Mouse (Mus musculus) hindbrain, embryonic 15.5 days (tissue): Measurements from ENCODE around the gene Ppp2r1b. TPM values are rescaled to one million over a fixed set of nuclear protein-coding genes. Genes with fewer than 3 reads are reported as not detected.
A peak's percentile ranks its signal among the peaks of the same experiment; 100 is the strongest.

Experiments
- ATAC-seq: fragments of 200-750 bp; cut with Nextera tagmentation; 2 replicates; pipeline ENCODE4 v1.8.0; 2017; ENCODE audit warnings: low read depth, moderate number of reproducible peaks, moderate TSS enrichment; ENCODE audit not compliant: low FRiP score
- H3K27ac ChIP-seq: fragments of 300-500 bp; sonication (generic); replicated peaks from 2 replicates; pipeline ENCODE4 v1.5.1; 2015; ENCODE audit warnings: mild to moderate bottlenecking, inconsistent platforms
- H3K27me3 ChIP-seq: fragments of 300-500 bp; sonication (generic); 2 replicates; pipeline ENCODE4 v1.6.1; 2015; ENCODE audit warnings: control low read depth, inconsistent platforms
- H3K36me3 ChIP-seq: fragments of 300-500 bp; sonication (generic); 2 replicates; pipeline ENCODE4 v1.6.1; 2015; ENCODE audit warnings: control low read depth, inconsistent platforms
- H3K4me1 ChIP-seq: fragments of 300-500 bp; sonication (generic); replicated peaks from 2 replicates; pipeline ENCODE4 v1.6.1; 2015; ENCODE audit warnings: control low read depth, inconsistent platforms
- H3K4me2 ChIP-seq: fragments of 300-500 bp; sonication (generic); 2 replicates; pipeline ENCODE4 v1.6.1; 2015; ENCODE audit warnings: moderate library complexity, mild to moderate bottlenecking, inconsistent platforms
- H3K4me3 ChIP-seq: fragments of 300-500 bp; sonication (generic); 2 replicates; pipeline ENCODE4 v1.5.1; 2015; ENCODE audit warnings: mild to moderate bottlenecking, inconsistent platforms
- H3K9ac ChIP-seq: fragments of 300-500 bp; sonication (generic); 2 replicates; pipeline ENCODE4 v1.6.1; 2015; ENCODE audit warnings: inconsistent platforms
- H3K9me3 ChIP-seq: fragments of 300-500 bp; sonication (generic); 2 replicates; pipeline ENCODE4 v1.6.1; 2016; ENCODE audit warnings: control low read depth, inconsistent platforms
- WGBS: fragments of 180-500 bp; shearing (Covaris S2); methylation state at CpG from one replicate; pipeline ENCODE4 v1.1.7; 2015; 5-methylcytosine and 5-hydroxymethylcytosine counted together
- polyA plus RNA-seq: library from polyadenylated mRNA; unstranded; fragments of >200 nt; fragmentation: Nextera tagmentation; extraction: Ambion mirVana; gene quantifications from 2 replicates; pipeline ENCODE4 v1.2.1, GENCODE M21; 2015

The Ppp2r1b gene
- polyA plus RNA-seq, 1 experiment from 2014 or later: 43.8 TPM

DNA sequence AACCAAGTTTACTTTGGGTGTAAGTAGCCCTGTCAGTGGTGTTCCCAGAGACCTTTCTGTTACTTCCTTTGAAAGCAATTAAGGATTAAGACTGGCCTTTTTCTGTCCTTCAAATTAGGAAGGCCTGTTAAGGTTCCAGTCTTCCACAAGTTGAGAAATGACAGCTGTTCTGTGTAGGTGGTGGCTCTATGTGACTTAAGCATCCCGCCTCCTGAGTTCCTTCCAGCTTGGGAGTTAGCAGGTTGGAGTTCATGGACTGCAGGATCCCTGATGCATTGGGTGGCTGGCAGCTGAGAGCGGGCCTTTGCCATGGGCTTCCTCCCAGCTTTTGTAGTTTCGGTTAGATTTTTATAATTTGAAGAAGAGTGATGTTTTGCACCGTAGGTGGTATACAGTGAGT, 30.4 kb downstream of the Ppp2r1b start:
- H3K9ac ChIP-seq: no peak overlapping the region
- H3K4me2 ChIP-seq: no peak overlapping the region
- WGBS: 98% methylated on average over 4 of the region's 4 CpGs
- H3K9me3 ChIP-seq: no peaks in the 10 kb centered on the region
- no peak overlapping the region for H3K27ac ChIP-seq
- no peaks in the 10 kb centered on the region for H3K4me1 ChIP-seq
- H3K27me3 ChIP-seq: no peaks in the 10 kb centered on the region
- peaks cover 46% of the 10 kb centered on the region for H3K36me3 ChIP-seq
- ATAC-seq: no peak
- no peak overlapping the region for H3K4me3 ChIP-seq

DNA sequence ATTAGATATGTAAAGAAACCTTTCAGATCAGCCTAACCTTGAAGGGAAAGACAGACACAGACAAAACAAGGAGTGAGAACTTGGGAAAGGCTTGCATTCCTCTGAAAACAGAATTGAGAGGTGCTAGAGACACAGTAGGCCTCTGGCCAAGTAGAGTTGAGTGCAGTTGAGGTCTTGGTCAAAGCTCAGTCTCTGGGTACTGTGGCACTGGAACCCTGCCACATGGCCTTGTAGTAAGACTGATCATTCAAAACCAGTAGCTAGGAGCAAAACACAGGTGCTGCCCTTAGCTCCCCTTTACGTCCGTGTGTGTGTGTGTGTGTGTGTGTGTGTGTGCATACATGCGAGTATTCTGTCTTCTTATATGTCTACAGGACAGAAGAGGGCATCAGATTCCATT, 31.2 kb downstream of the Ppp2r1b start:
- Histone ChIP-seq H3K4me1 (no peaks in the 10 kb centered on the region), H3K27me3 (no peaks in the 10 kb centered on the region), H3K9me3 (no peaks in the 10 kb centered on the region), H3K9ac (no peak overlapping the region), H3K4me3 (no peak overlapping the region), H3K27ac (no peak overlapping the region), H3K36me3 (peaks cover 40% of the 10 kb centered on the region), H3K4me2 (no peak overlapping the region)
- ATAC-seq: no peak
- WGBS: 97% methylated on average over 3 of the region's 3 CpGs

DNA sequence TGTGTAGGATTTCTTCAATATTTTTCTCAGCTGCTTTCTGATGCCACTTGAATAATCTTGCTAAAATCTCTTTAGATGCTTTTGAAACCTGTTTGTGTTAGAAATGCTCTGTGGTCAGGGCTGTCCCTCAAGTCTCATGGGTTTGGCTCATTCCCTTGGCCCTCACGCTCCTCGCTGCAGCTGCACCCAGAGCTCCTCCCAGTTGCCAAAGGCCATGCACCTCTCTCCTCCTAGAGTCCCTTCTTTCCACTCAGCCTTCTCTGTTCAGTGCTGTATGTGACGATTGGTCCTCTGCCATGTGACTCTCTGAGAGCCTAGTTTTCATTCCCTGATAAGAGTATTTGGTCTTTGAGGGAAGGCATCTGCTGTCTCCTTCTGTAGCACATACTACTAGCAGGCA, 32.3 kb downstream of the Ppp2r1b start:
- Histone ChIP-seq H3K4me1 (no peaks in the 10 kb centered on the region), H3K27ac (no peak overlapping the region), H3K27me3 (no peaks in the 10 kb centered on the region), H3K36me3 (peaks cover 40% of the 10 kb centered on the region), H3K9ac (no peak overlapping the region), H3K9me3 (no peaks in the 10 kb centered on the region), H3K4me3 (no peak overlapping the region), H3K4me2 (no peak overlapping the region)
- no peak for ATAC-seq
- WGBS: 86% methylated on average over 3 of the region's 3 CpGs

DNA sequence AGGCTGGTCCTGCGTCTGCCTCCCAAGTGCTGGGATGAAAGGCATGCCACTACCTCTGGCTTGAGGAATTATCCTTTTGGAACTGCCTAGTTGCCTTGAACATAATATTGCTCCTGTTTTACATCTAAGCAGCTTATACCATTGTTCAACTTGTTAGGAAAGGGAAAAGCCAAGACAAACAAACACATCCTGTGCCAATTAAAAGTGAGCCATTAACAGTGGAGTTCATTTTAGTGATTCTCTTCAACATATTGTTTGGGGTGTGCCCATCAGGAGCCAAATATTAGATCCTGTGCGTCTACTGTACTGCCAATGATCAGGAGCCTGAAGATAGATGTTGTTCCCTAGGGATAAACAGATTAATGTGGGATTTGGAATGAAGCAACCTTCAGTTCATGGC, 37.1 kb downstream of the Ppp2r1b start:
- Histone ChIP-seq H3K36me3 (peaks cover 21% of the 10 kb centered on the region), H3K4me1 (peaks cover 9% of the 10 kb centered on the region), H3K9me3 (no peaks in the 10 kb centered on the region), H3K27ac (no peak overlapping the region), H3K4me2 (no peak overlapping the region), H3K4me3 (no peak overlapping the region), H3K9ac (no peak overlapping the region), H3K27me3 (no peaks in the 10 kb centered on the region)
- no peak for ATAC-seq
- 89% methylated on average over 2 of the region's 2 CpGs for WGBS

DNA sequence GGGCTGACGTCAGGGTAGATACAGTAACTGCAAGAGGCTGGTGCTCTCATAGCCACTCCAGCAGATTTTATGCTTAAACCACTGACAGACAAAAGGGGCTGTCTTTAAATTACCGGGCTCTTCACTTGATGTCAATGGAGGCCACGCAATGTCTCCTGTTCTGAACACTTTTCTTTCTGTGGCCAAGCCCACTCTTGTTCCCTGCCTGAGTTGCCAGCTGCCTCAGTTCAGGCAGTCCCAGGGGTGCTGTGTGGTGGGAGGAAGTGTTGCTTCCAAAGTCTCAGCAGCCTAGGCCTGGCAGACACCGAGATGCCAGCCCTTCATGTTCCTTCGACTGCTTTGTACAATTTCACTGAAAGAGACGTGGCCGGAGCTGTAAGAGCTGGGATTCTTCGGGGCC, 39.0 kb downstream of the Ppp2r1b start:
- Histone ChIP-seq H3K27ac (no peak overlapping the region), H3K4me3 (no peak overlapping the region), H3K9me3 (no peaks in the 10 kb centered on the region), H3K9ac (no peak overlapping the region), H3K36me3 (peaks cover 15% of the 10 kb centered on the region; the same call in 1 of the 2 replicates), H3K27me3 (no peaks in the 10 kb centered on the region), H3K4me2 (no peak overlapping the region), H3K4me1 (peaks cover 9% of the 10 kb centered on the region)
- WGBS: 80% methylated on average over 8 of the region's 8 CpGs
- ATAC-seq: no peak

DNA sequence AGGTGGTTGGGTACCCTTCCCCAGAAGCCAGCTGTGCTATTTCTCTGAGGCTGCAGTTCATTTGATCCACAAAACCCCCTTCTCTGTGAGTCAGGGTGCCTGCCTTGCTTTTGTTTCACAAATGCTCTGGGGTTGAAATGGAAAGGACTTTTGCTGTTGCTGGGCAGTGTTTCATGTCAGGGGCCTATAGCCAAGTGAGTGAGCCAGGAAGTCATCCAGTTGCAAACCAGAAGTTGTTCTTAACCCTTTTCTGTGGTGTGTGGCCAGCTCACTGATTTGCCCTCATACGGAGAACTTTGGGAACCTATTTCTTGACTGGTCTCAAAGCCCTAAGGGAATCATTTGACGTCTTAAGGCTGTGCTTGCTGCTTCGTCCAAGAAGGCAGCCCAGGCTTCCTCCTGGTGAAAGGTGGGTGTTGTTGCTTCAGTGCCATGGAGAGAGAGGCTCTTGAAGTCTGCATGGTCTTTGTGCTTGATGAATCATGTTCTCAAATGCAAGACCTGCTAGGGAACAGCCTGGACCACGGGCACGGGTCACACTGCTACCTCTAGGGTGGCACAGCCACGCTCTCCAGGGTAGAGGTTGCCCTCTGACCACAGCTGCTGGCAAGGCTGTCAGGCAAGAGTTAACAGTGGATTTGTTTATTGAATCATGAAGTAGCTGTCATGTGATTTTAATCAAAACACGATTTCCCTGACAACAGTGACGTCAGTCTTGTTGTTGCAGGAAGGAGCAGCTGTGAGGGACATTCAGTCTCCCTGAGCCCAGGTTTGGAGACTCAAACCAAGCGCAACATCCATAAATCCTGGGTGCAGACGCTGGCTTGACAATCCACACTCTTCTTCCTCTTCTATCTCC, 39.9 kb downstream of the Ppp2r1b start:
- no peak for ATAC-seq
- Histone ChIP-seq H3K9ac (no peak overlapping the region), H3K4me2 (no peak overlapping the region), H3K36me3 (peaks cover 6% of the 10 kb centered on the region; the same call in 1 of the 2 replicates), H3K4me1 (peaks cover 9% of the 10 kb centered on the region), H3K4me3 (no peak overlapping the region), H3K9me3 (no peaks in the 10 kb centered on the region), H3K27me3 (no peaks in the 10 kb centered on the region), H3K27ac (0 out of 2 replicates have a peak overlapping the region, but pooled peaks have one; percentile 8)
- WGBS: 66% methylated on average over 10 of the region's 10 CpGs

DNA sequence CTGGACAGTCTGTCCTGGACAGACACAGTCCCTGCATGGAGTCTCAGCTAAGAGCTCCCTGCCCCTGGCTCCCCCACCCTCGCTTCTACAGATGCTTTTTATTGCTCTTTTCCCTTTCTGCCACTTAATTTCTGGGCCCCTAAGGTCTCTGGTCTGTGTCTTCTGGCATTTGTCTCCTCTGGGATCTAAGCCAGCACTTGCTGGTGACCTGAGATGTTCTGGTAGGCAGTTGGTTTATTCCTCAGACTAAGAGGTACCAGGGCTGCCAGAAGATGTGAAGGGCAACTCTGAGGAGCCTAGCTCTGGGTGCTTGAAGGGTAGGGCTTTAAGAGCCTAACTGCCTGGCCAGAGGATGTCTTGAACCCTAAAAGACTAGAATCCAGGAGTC, 40.5 kb downstream of the Ppp2r1b start:
- Histone ChIP-seq H3K27ac (no peak overlapping the region), H3K4me1 (peaks cover 9% of the 10 kb centered on the region), H3K27me3 (no peaks in the 10 kb centered on the region), H3K36me3 (0 out of 2 replicates have a peak, but pooled peaks cover under 1% of the 10 kb centered on the region), H3K9ac (no peak overlapping the region), H3K9me3 (no peaks in the 10 kb centered on the region), H3K4me3 (no peak overlapping the region), H3K4me2 (no peak overlapping the region)
- no peak for ATAC-seq
- 59% methylated on average over 1 of the region's 1 CpGs for WGBS

DNA sequence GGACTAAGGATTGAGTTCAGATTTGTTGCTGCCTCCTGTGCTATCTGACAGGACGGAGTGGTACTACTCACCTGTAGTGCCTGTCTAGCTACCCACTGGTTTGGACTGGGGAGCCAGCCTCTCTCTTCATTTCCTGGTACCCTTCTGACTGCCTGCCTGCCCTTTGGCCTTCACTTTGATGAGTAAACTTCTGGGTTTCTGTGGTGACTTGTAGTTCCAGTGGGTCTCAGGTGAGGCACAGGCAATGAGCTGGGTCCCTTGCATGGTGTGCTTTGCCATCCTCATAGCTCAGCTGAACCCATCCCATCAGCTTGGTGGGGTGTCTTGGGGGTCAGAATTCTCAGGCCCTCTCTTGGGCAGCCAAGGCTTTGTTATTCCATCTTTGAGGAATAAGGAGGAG, 41.8 kb downstream of the Ppp2r1b start:
- Histone ChIP-seq H3K4me1 (peaks cover 9% of the 10 kb centered on the region), H3K27me3 (no peaks in the 10 kb centered on the region), H3K9ac (no peak overlapping the region), H3K27ac (no peak overlapping the region), H3K4me3 (no peak overlapping the region), H3K9me3 (no peaks in the 10 kb centered on the region), H3K4me2 (no peak overlapping the region), H3K36me3 (no peaks in the 10 kb centered on the region)
- WGBS: 95% methylated on average over 1 of the region's 1 CpGs
- no peak for ATAC-seq

DNA sequence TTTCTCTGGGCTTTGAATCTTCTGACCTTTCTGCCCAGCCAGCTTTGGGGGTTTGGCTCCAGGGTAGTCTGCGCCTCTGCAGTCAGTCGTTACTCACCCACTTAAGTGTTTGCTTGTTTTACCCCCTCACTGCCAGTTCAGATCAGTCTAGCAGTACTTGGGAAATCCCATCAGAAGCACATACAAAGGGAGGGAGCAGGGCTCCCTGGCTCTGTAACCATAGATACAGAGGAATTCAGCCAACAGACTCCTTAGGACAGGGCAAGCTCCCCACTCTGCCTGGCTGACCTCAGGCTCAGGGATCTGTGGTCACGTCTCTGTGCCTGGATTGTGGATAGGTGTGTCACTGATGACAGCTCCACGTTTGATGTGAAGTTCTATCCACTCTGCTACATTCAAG, 42.2 kb downstream of the Ppp2r1b start:
- 0 out of 2 replicates have a peak, but pooled peaks have one; percentile 17 for ATAC-seq
- Histone ChIP-seq H3K27me3 (no peaks in the 10 kb centered on the region), H3K4me2 (no peak overlapping the region), H3K4me3 (no peak overlapping the region), H3K36me3 (no peaks in the 10 kb centered on the region), H3K9me3 (no peaks in the 10 kb centered on the region), H3K9ac (no peak overlapping the region), H3K27ac (no peak overlapping the region), H3K4me1 (peaks cover 9% of the 10 kb centered on the region)
- WGBS: 47% methylated on average over 4 of the region's 4 CpGs

DNA sequence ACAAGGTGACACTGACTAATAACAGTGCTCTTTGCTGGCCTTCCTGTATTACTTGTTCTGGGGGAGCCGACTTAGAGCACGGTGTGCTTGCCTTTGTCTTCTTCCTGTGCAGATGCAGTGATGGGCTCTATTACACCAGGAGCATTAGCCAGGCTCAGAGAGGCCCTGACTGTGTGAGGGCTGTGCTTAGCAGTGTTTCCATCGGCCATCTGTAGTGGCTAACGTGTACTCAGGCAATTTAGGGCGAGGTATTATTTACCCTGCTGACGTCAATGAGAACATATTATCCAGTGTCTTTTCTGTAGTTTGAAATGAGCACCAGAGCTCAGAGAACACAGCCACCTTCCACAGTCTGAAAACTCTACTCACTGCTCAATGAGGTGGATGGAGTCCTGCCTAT, 44.1 kb downstream of the Ppp2r1b start:
- Histone ChIP-seq H3K4me3 (no peak overlapping the region), H3K9ac (no peak overlapping the region), H3K9me3 (no peaks in the 10 kb centered on the region), H3K4me2 (no peak overlapping the region), H3K4me1 (peaks cover 9% of the 10 kb centered on the region), H3K27me3 (no peaks in the 10 kb centered on the region), H3K36me3 (peaks cover under 1% of the 10 kb centered on the region; the same call in 1 of the 2 replicates), H3K27ac (no peak overlapping the region)
- no peak for ATAC-seq
- 80% methylated on average over 6 of the region's 6 CpGs for WGBS

DNA sequence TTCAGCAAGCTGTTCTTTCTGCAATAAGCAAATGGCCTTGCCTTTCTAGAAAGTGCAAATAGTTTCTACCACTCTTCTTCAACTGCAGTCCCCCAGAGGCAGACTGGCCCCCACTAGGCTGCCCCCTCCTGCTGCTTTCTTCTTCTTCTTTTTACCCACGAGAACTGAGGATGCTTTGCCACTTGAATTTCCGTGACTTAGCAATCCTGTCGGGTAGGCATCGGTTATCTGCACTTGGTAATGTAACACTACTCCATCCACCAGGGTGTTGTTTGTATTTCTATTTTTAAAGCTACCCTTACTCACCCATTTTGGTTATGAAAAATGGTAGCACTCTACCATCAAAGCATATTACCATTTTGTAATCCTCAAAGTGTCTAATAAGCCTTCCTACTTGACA, 44.9 kb downstream of the Ppp2r1b start:
- Histone ChIP-seq H3K9ac (no peak overlapping the region), H3K4me2 (no peak overlapping the region), H3K4me3 (no peak overlapping the region), H3K4me1 (peaks cover 9% of the 10 kb centered on the region), H3K27me3 (no peaks in the 10 kb centered on the region), H3K36me3 (peaks cover 8% of the 10 kb centered on the region; the same call in 1 of the 2 replicates), H3K9me3 (no peaks in the 10 kb centered on the region), H3K27ac (no peak overlapping the region)
- WGBS: 84% methylated on average over 4 of the region's 4 CpGs
- ATAC-seq: no peak

DNA sequence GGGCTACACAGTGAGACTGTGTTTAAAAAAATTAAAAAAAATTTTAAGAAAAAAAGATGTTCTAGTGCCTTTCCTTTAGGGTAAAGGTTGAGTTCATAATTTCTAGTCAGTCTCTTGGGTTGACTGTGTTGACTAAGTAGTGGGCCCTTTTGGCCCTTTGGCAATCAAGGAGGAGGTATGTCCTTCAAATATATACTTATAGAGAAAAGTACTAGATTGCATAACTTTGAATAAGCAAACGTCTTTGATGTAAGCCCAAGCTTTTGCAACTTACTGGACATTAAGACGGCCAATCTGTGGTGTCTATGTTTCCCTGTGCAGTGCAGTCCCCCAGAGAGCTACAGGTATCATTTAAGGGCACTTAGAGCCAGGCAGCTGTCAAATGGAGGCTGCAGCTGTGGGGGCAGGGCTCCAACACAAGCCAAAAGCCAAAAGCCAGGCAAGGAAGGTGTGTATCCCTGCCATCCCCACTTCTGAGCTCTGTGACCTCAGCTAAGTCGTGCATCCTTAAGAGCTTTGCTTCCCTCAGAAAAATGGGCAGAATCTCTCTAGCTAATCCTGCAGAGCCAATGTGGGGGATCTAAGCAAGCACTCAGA, 45.5 kb downstream of the Ppp2r1b start:
- Histone ChIP-seq H3K27ac (no peak overlapping the region), H3K9ac (no peak overlapping the region), H3K4me1 (peaks cover 2% of the 10 kb centered on the region), H3K4me3 (no peak overlapping the region), H3K4me2 (no peak overlapping the region), H3K27me3 (no peaks in the 10 kb centered on the region), H3K9me3 (no peaks in the 10 kb centered on the region), H3K36me3 (peaks cover 14% of the 10 kb centered on the region; the same call in 1 of the 2 replicates)
- ATAC-seq: no peak
- 92% methylated on average over 3 of the region's 3 CpGs for WGBS
